Mouse (Mus musculus) frontal cortex, postnatal 10 days (tissue): Measurements from ENCODE around the gene Sf3a3.
A peak's percentile ranks its signal among the peaks of the same experiment; 100 is the strongest.

Experiments
- DNase-seq, 2 experiments: peaks; one replicate each; pipeline ENCODE4 v3.0.0; 2022; ENCODE audit warnings: low spot score in 2 of 2, mixed read lengths in 1 of 2

Gene Sf3a3

DNA sequence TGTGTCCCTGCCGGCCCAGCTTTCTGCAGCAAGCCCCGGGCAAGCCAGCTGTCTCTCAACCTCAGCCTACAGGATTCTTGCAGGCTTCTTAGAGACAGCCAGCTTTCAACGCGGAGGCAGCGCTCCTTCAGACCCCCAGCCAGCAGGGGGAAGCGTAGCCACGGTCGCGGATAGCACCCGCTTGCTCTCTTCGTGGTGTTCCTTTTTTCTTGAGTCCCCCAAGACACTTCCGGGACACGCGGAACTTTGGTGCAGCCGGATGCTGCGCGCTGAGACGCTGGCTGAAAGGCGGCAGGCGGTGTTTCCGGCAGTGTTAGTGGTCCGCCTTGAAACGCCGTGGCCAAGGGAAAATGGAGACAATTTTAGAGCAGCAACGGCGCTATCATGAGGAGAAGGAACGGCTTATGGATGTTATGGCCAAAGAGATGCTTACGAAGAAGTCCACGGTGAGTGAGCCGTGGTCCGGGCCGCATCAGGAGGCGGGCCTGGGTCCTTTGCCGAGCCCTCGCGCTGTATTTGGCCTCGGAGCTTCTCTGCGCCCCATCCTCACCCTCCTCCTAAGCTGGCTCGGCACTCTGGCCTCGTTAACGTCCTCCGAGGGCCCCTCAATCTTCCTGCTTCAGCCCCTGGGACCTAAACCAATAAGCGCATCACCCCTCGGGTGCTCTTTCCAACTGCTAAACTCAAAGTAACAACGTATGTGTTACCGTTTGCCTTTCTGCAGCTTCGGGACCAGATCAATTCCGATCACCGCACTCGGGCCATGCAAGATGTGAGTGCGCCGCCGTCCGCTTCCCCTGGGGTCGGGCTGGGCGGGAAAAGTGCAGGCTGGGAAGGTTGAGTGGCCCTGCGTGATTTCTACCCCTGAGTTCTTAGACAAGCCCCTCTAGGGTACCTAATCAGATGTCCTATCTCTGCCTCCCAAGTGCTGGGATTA lies at the start of gene Sf3a3:
Gene Sf3a3, plus strand, starts transcription at position 232 of the 937 bp plus-strand sequence.
- DNase-seq, result peak; percentile 91 to 93

DNA sequence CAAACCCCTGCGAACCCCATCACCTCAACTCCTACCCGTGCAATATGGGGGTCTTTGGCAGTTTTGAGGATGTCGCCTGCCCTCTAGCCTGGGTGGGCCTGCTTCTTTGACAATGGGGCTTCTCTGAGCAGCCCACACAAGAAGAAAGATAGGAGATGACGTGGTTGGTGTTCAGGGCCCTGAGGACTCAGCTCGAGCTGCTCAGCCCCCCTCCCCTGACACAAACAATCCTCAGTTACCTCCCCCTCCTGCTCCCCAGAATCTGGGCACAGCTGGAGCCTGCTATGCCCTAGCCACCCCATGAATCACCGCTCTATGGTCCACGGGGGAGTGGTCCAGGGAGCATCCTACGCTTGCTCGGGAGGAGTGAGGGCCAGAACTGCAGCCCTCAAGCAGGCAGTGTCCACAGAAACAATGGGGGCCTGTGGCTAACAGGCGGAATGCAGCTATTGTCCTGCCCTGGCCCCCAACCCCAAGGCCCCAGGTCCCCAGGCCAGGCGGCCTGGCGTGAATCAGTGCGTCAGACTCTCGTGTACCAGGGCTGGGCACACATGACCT lies 47.0 kb upstream of the Sf3a3 start:
- DNase-seq, result no peak

- no peak for DNase-seq
Observed at GRCm38 (mm10) chr4:124668078-124668477, 46.5 kb upstream of the Sf3a3 start.

DNA sequence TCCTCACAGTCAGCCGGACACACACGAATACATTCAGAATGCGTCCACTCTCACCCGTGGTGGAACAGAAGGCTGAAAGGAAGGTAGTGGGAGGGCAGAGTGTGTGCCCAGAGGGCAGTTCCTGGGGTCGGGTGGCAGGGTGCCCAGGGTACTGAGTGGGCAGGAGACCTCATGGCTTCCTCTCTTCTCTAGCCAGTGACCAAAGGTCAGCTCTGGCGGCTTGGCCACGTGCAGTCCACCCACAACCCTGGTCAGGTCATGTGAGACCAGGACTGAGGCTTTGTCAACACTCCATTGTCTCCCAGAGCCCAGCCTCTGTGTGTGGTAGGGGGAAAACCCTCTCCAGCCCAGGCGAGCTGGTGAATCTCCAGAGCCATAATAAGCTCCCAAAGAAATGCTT lies 44.3 kb upstream of the Sf3a3 start:
- DNase-seq, result no peak

DNA sequence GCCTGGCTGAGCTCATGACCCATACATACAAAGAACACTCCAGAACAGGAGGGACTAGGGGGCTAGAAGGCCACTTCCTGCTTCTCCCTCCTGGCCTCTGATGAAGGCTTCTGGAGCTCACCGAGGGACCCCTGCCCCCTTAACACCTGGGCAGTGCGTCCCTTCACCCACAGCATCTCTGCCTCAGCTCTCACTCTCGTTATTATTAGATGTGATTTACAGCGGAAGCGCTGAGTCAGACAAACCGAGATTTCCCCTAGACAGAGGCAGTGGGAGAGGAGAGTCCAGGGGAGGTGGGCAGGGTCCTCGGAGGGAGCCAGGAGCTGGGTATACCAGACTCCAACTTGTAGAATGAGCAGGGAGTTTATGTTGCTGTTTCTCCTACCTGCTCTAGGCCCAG lies 43.0 kb upstream of the Sf3a3 start:
- DNase-seq, result no peak

- DNase-seq, result peak; percentile 31 to 57
Observed at GRCm38 (mm10) chr4:124672347-124673320, 41.9 kb upstream of the Sf3a3 start.

GRCm38 (mm10) chr4:124674334-124675032 lies 40.1 kb upstream of the Sf3a3 start:
- DNase-seq, result no peak

GRCm38 (mm10) chr4:124675037-124675436 lies 39.5 kb upstream of the Sf3a3 start:
- peak in 1 of 2 experiments; percentile 58 for DNase-seq

DNA sequence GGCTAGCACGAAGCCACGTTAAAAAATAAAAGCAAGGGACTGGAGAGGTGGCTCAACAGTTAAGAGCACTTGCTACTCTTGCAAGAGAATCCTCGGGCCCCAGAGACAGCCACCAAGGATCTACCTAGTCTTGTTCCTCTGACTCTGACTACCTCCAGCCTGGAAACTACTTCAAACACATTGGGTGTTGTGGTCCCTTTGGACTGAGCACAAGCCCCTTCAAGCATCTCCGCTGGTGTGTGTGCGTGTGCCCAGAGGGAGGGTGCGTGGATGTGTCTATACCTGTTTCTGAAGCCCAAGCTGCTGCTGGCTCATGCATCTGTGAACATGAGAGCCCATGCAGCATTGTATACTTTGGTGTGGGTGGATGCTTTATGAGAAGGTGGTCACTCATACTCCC lies 38.6 kb upstream of the Sf3a3 start:
- no peak for DNase-seq

DNA sequence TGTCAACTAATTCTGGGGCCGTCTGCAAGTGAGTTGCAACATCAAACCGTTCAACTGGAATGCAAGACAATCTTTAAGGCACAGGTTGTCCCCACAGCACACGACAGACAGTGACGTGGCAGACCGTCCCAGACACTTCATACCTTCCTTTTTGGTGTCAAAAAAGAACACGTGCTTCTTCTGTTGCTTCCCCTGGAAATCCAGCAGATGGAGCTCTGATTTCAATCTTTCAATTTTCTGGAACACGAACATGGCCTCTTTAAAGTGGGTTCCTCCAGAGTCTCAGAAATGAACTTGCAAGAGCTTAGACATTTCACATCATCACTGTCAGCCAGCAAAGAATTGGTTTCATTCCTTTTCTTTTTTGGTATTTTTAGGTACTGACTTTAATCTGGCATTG lies 32.3 kb upstream of the Sf3a3 start:
- no peak for DNase-seq

DNA sequence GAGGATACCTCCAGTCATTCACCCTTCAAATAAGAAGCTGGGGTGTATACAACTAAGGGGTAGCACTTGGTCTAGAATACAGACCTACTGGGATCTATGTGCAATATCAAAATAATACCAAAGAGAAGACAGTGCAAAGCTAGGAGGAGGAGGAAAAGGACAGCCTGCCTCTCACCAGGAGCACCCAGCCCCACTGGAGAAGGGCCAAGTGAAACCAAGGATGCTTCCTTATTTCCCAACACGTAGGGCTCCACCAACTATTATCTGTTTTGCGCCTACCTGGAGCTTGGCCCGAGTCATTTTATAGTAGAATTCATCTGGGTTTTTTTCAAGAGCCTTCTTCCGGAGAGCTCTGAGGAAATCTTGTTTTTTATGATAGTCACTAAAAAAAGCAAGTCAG lies 31.1 kb upstream of the Sf3a3 start:
- DNase-seq, result no peak

DNA sequence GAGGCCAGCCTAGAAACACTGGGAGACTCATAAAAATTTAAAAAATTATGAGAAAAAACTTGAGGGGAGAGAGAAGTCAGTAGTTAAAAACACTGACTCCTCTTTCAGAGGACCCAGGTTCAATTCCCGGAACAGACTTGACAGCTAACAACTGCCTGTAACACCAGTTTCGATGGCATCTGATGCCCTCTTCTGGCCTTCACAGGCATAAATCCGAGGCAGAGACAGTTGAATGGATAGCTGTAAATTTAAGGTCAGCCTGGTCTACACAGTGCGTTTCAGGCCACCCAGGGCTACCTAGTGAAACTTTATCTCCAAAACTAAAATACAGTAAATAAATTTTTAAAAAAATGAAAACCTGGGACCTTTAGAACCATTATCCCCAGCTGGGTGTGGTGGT lies 29.6 kb upstream of the Sf3a3 start:
- DNase-seq, result no peak

DNA sequence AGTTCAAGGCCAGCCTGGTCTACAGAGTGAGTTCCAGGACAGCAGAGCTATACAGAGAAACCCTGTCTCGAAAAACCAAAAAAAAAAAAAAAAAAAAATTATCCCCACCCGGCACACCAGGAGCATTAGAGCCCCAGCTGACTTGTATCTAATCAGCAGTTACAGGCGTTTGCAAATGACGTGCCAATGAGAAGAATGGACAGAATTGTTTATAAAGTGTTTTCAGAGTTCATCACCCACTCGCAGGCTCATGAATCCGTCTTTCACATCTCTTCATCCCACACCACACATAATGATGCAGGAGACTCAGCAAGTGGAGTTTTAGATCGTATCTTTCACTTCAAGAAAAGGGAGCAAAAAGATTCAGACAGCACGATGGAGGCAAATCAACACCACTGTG lies 29.1 kb upstream of the Sf3a3 start:
- DNase-seq, result no peak

DNA sequence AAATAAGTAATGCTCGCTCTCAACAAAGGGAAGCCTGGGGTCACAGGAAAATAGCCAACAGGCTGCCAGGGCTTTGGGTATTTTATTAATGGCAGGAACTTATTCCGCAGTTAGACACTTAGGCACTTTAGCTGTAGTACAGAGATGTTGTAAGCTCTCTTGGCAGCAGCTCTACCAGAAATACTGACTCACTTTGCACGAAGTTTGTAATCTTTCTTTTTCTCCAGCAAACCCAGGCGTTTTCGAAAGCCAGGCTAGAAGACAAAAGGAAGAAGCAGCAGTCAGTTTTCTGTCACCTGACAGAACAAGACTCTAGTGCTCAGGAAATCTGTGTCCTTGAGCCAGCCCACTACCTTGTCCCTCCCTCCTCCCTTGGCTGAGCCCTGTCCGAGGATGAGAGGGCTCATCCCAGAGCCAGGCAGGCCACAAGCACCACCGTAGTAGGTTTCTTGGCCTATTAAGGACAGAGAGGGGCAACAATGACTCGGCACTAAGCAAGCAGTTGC lies 28.6 kb upstream of the Sf3a3 start:
- DNase-seq, result no peak

- DNase-seq, result no peak
Observed at GRCm38 (mm10) chr4:124691455-124691854, 23.1 kb upstream of the Sf3a3 start.

DNA sequence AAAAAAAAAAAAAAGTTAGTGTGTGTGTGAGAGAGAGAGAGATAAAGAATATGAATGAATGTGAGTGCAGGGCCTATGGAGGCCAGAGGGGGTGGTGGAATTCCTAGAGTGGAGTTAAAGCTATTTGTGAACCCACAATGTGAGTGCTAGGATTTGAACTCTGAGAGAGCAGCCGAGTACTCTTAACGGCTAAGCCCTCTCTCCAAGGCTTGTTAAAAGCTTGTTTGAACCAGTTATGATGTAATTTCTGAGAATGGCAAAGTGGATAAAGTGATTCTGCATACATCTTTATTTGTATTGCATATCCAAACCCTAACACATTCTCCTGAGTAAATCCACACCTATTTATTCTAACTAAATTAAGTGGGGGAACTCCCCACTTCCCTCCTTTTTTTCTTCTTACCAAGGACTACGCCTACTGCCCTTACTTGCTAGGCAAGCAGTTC lies 22.1 kb upstream of the Sf3a3 start:
- DNase-seq, result no peak

DNA sequence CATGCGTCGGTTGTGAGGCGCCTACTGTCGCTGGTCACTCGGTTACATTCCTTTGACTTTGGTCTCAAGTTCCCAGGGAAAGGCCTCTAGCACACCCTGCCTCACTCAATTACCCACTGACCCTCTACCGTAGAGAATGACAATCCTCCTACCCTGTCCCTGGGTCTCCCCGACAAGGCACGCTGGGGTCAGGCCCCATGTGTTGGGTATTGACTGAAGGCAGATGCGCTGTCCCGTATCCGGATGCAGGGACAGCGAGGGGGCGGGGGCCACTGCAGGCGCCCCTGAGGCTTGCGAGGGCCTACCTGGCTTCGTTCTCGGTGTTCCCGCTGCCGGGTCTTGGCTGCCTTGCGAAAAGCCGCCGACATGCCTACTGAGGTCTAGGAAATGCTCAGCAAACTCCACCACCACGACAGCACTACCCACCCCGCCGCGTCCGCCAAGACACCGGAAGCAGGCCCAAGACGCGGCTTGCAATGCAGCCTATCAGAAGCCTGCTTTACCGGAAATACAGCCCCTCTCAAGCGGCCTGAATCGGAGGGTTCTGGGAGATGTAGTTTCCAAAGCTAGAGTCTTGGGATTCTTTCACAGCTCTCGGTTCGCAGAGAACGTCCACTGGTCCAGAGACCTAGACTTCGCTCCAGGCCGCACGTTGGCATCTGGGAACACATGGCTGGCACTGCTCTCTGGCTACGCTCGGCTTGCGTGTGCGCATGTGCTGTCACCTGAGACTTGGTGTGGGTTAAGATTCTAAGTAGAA lies 21.3 kb upstream of the Sf3a3 start, which contains the start of gene Utp11:
Gene Utp11, minus strand, starts transcription at position 466 of the 760 bp plus-strand sequence.
- DNase-seq, result peak; percentile 76 to 83

- DNase-seq, result no peak
Observed at GRCm38 (mm10) chr4:124694572-124694971, 20.0 kb upstream of the Sf3a3 start.

DNA sequence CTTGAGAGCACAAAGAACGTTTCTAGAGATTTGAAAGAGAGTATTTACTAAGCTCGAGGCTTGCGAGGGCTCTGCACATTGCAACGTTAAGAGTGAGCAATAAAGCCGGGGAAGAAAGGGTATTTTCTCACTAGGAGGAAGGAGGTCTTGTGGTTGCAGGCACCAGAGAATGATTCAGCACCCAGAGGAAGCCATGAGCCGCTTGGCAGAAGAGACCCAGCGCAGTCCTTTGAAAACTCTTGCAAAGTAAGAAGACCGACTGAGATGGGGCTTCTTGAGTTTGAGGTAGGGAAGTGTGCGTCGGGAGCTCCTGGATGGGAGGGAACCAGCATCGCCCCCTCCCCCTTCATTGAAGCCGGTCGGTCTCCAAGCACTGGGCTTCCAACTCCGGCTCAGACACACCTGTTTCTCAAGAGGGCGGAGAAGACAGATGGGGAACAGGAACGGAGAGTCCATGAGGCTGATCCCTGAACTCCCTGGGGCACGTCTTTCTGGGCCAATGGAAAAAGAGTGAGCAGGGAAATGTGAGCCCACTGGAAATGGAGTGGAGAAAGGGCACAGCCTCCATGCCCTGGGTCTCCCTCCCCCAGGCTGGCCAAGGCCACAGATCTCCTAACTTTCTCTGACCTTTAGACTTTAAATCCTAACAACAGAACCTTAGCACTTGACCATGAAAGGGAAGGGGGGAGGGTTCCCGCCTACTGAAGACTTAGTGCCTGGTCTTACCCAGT lies 18.6 kb upstream of the Sf3a3 start:
- DNase-seq, result no peak

DNA sequence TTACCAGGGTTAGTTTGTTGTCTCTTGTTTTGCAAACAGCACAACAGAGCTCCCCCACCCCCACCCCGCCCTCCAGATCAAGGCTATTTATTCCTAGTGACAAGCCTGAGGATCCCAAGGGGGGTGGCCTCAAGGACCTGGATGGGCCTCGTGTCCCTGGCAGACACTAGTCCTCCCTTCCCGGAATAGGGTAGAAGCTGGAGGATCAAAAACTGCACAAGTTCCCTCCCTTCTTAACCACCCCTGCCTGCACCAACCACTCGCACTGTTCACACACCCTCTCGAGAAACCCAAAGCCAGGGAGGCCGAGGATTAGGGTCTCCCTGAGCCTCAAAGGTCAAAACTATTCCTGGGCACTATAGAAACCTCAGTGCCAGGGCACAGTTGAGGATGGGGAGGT lies 14.8 kb upstream of the Sf3a3 start:
- DNase-seq, result no peak
